Mouse (Mus musculus) thymus, postnatal 25 days (tissue): ENCODE measurements around the gene Klrb1a.

Experiments used
- DNase-seq: peaks from one replicate; pipeline ENCODE4 v3.0.0; 2022

Gene Klrb1a

GRCm38 (mm10) chr6:128599555-128599954 lies 23.8 kb downstream of the Klrb1a start:
- DNase-seq, result no peak

GRCm38 (mm10) chr6:128598256-128599047 lies 24.9 kb downstream of the Klrb1a start:
- no peak for DNase-seq

GRCm38 (mm10) chr6:128597121-128597522 lies 26.2 kb downstream of the Klrb1a start:
- DNase-seq, result no peak

- DNase-seq, result no peak
These were observed 28.7 kb downstream of the Klrb1a start for GRCm38 (mm10) chr6:128594651-128595050.

- DNase-seq, result no peak
These were observed 33.9 kb downstream of the Klrb1a start for GRCm38 (mm10) chr6:128589426-128589825.

- no peak for DNase-seq
These were observed 35.7 kb downstream of the Klrb1a start for GRCm38 (mm10) chr6:128587619-128588018.

- no peak for DNase-seq
These were observed 37.6 kb downstream of the Klrb1a start for GRCm38 (mm10) chr6:128585642-128586245.

GRCm38 (mm10) chr6:128584070-128584660 lies 39.2 kb downstream of the Klrb1a start:
- DNase-seq, result no peak

- DNase-seq, result no peak
These were observed 41.8 kb downstream of the Klrb1a start, which contains the start of gene A2ml1 for GRCm38 (mm10) chr6:128581508-128581907. Gene A2ml1, minus strand, starts transcription at chr6:128581608.

- no peak for DNase-seq
These were observed 46.0 kb downstream of the Klrb1a start for GRCm38 (mm10) chr6:128577301-128577700.

- no peak for DNase-seq
These were observed 56.7 kb downstream of the Klrb1a start for GRCm38 (mm10) chr6:128566589-128566988.
